Mouse (Mus musculus): ENCODE data around the gene Abhd14b. TPM values are rescaled to one million over a fixed set of nuclear protein-coding genes. Genes with fewer than 3 reads are reported as not detected.

Abhd14b gene
- total RNA-seq, 2 experiments from 2014 or later = 7.2 to 8.3 TPM

GRCm38 (mm10) chr9:106456325-106457162 lies 9.3 kb downstream of the Abhd14b start:
- intact Hi-C loops (cut with DNase I) = no loop called here
- no peak for DNase-seq

- intact Hi-C loops (cut with DNase I) = no loop called here
- no peak for DNase-seq
Measured at GRCm38 (mm10) chr9:106457163-106457559, 9.9 kb downstream of the Abhd14b start.

GRCm38 (mm10) chr9:106457920-106458319 lies 10.7 kb downstream of the Abhd14b start:
- DNase-seq = no peak
- intact Hi-C loops (cut with DNase I) = no loop called here

- intact Hi-C loops (cut with DNase I) = no loop called here
Measured at GRCm38 (mm10) chr9:106459946-106460345, 12.7 kb downstream of the Abhd14b start.

GRCm38 (mm10) chr9:106460401-106461025 lies 13.3 kb downstream of the Abhd14b start:
- intact Hi-C loops (cut with DNase I) = no loop called here
- DNase-seq = no peak

More at GRCm38 (mm10) chr9:106459946-106460345, 12.7 kb downstream of the Abhd14b start:
- no peak for DNase-seq

- no peak for DNase-seq
- intact Hi-C loops (cut with DNase I) = no loop called here
Measured at GRCm38 (mm10) chr9:106461026-106461415, 13.8 kb downstream of the Abhd14b start.

- DNase-seq = no peak
- intact Hi-C loops (cut with DNase I) = no loop called here
Measured at GRCm38 (mm10) chr9:106461641-106462429, 14.6 kb downstream of the Abhd14b start.

- intact Hi-C loops (cut with DNase I) = no loop called here
- no peak for DNase-seq
Measured at GRCm38 (mm10) chr9:106462430-106462800, 15.2 kb downstream of the Abhd14b start.

- intact Hi-C loops (cut with DNase I) = no loop called here
- DNase-seq = no peak
Measured at GRCm38 (mm10) chr9:106463122-106464063, 16.1 kb downstream of the Abhd14b start.

GRCm38 (mm10) chr9:106464751-106465541 lies 17.7 kb downstream of the Abhd14b start:
- intact Hi-C loops (cut with DNase I) = no loop called here
- DNase-seq = peak; percentile 52 to 68

- DNase-seq = no peak
- intact Hi-C loops (cut with DNase I) = no loop called here
Measured at GRCm38 (mm10) chr9:106465571-106466200, 18.4 kb downstream of the Abhd14b start, which contains the start of gene Gpr62. TSS of gene Gpr62 (minus strand) at chr9:106465938.

- no peak for DNase-seq
- intact Hi-C loops (cut with DNase I) = no loop called here
Measured at GRCm38 (mm10) chr9:106466721-106467120, 19.5 kb downstream of the Abhd14b start.

GRCm38 (mm10) chr9:106467746-106468145 lies 20.5 kb downstream of the Abhd14b start:
- intact Hi-C loops (cut with DNase I) = no loop called here

GRCm38 (mm10) chr9:106469317-106469716 lies 22.1 kb downstream of the Abhd14b start:
- intact Hi-C loops (cut with DNase I) = no loop called here
- no peak for DNase-seq

More at GRCm38 (mm10) chr9:106467746-106468145, 20.5 kb downstream of the Abhd14b start:
- DNase-seq = no peak

- no peak for DNase-seq
- intact Hi-C loops (cut with DNase I) = no loop called here
Measured at GRCm38 (mm10) chr9:106469776-106470175, 22.5 kb downstream of the Abhd14b start.

GRCm38 (mm10) chr9:106470991-106471750 lies 23.9 kb downstream of the Abhd14b start:
- DNase-seq = no peak
- intact Hi-C loops (cut with DNase I) = no loop called here

GRCm38 (mm10) chr9:106471892-106472291 lies 24.6 kb downstream of the Abhd14b start:
- intact Hi-C loops (cut with DNase I) = loop anchor here (1.0 kb wide), 1 partner anchor 24 kb away; no protein-coding TSS in a partner anchor
- DNase-seq = peak; percentile 59 to 67

- intact Hi-C loops (cut with DNase I) = loop anchor here (1.0 kb wide), 1 partner anchor 24 kb away; no protein-coding TSS in a partner anchor
- no peak for DNase-seq
Measured at GRCm38 (mm10) chr9:106472321-106472720, 25.1 kb downstream of the Abhd14b start.

Measured in heart, postnatal 36 days (tissue).